Mouse (Mus musculus) C2C12 (cell line): ENCODE data around the gene Chrna9.

Source experiments
- CEBPB ChIP-seq: IDR thresholded peaks from one replicate; pipeline ENCODE4 v1.6.1; 2011; ENCODE audit warnings: low read depth, mild to moderate bottlenecking, control low read depth, moderate library complexity
- CTCF ChIP-seq: IDR thresholded peaks from one replicate; pipeline ENCODE4 v1.5.1; 2011; ENCODE audit not compliant: control insufficient read depth, insufficient read depth, insufficient read length
- MAX ChIP-seq: IDR thresholded peaks from one replicate; pipeline ENCODE4 v1.6.1; 2011; ENCODE audit warnings: mild to moderate bottlenecking, control low read depth
- MYOD1 ChIP-seq: IDR thresholded peaks from one replicate; pipeline ENCODE4 v1.6.1; 2011; ENCODE audit warnings: low read depth; ENCODE audit not compliant: control insufficient read depth, insufficient read length
- USF1 ChIP-seq: IDR thresholded peaks from one replicate; pipeline ENCODE4 v1.6.1; 2011; ENCODE audit warnings: low read depth, mild to moderate bottlenecking, control low read depth, moderate library complexity

DNA sequence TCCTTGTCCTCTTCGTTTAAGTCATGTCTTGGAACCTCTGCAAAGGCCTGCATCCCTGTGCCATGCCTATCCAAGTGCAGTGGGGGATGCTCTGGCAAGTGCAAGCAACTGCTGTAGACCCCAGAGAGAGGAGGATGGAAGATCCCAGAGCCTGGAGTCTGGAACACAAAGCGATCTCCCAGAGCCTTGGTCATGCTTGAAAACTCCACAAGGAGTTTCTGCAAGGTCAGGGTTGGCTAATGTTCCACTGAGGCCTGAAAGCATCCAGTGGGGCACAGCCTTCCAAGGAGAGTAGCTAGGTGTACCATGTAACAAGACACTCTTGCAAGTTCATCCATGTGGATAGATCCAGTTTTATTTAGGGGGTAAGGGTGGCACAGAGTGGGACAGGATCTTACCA, 79.7 kb downstream of the Chrna9 start:
- TF ChIP-seq MYOD1 (no peak), CEBPB (no peak), CTCF (no peak), USF1 (no peak), MAX (no peak)
